Mouse (Mus musculus): ENCODE data around the gene Plxnc1.

Gene Plxnc1

GRCm38 (mm10) chr10:94915746-94916145, 28.9 kb downstream of the Plxnc1 start:
- Histone ChIP-seq H3K9me3 (ENCODE audit: low read length) (no peaks in the 10 kb centered on the region), H3K27me3 (ENCODE audit: insufficient read depth, low read length) (peaks cover 7% of the 10 kb centered on the region; the same call in 1 of the 2 replicates), H3K4me1 (replicated peaks; ENCODE audit: low read depth, low read length) (no peaks in the 10 kb centered on the region), H3K4me3 (replicated peaks; ENCODE audit: low read length) (no peak overlapping the region), H3K36me3 (ENCODE audit: insufficient read depth, low read length) (no peaks in the 10 kb centered on the region)
- TF ChIP-seq NANOG (IDR thresholded peaks at IDR 0.05; ENCODE audit: borderline replicate concordance, low read length) (no peak), CTCF (conservative IDR thresholded peaks at IDR 0.05; ENCODE audit: low read length) (no peak)

GRCm38 (mm10) chr10:94914081-94914480, 30.6 kb downstream of the Plxnc1 start:
- Histone ChIP-seq H3K4me3 (replicated peaks; ENCODE audit: low read length) (no peak overlapping the region), H3K36me3 (ENCODE audit: insufficient read depth, low read length) (no peaks in the 10 kb centered on the region), H3K9me3 (ENCODE audit: low read length) (no peaks in the 10 kb centered on the region), H3K27me3 (ENCODE audit: insufficient read depth, low read length) (0 out of 2 replicates have a peak, but pooled peaks cover 7% of the 10 kb centered on the region), H3K4me1 (replicated peaks; ENCODE audit: low read depth, low read length) (no peaks in the 10 kb centered on the region)
- no peak for TF ChIP-seq NANOG (IDR thresholded peaks at IDR 0.05; ENCODE audit: borderline replicate concordance, low read length)
- no peak for TF ChIP-seq CTCF (conservative IDR thresholded peaks at IDR 0.05; ENCODE audit: low read length)
- no peak for TF ChIP-seq POU5F1 (IDR thresholded peaks at IDR 0.05; ENCODE audit: borderline replicate concordance, low read length)

GRCm38 (mm10) chr10:94913336-94913739, 31.3 kb downstream of the Plxnc1 start:
- Histone ChIP-seq H3K4me1 (replicated peaks; ENCODE audit: low read depth, low read length) (no peaks in the 10 kb centered on the region), H3K27me3 (ENCODE audit: insufficient read depth, low read length) (0 out of 2 replicates have a peak, but pooled peaks cover 7% of the 10 kb centered on the region), H3K4me3 (replicated peaks; ENCODE audit: low read length) (no peak overlapping the region), H3K9me3 (ENCODE audit: low read length) (no peaks in the 10 kb centered on the region), H3K36me3 (ENCODE audit: insufficient read depth, low read length) (no peaks in the 10 kb centered on the region)
- TF ChIP-seq NANOG (IDR thresholded peaks at IDR 0.05; ENCODE audit: borderline replicate concordance, low read length) (no peak), POU5F1 (IDR thresholded peaks at IDR 0.05; ENCODE audit: borderline replicate concordance, low read length) (no peak), CTCF (conservative IDR thresholded peaks at IDR 0.05; ENCODE audit: low read length) (no peak)

- no peaks in the 10 kb centered on the region for H3K27me3 ChIP-seq (ENCODE audit: insufficient read depth, low read length)
- H3K4me3 ChIP-seq (replicated peaks; ENCODE audit: low read length): no peak overlapping the region
- H3K9me3 ChIP-seq (ENCODE audit: low read length): no peaks in the 10 kb centered on the region
- H3K36me3 ChIP-seq (ENCODE audit: insufficient read depth, low read length): no peaks in the 10 kb centered on the region
- H3K4me1 ChIP-seq (replicated peaks; ENCODE audit: low read depth, low read length): no peaks in the 10 kb centered on the region
- TF ChIP-seq POU5F1 (IDR thresholded peaks at IDR 0.05; ENCODE audit: borderline replicate concordance, low read length) (no peak), NANOG (IDR thresholded peaks at IDR 0.05; ENCODE audit: borderline replicate concordance, low read length) (no peak), CTCF (conservative IDR thresholded peaks at IDR 0.05; ENCODE audit: low read length) (no peak)
Measured at GRCm38 (mm10) chr10:94912551-94912950, 32.1 kb downstream of the Plxnc1 start.

GRCm38 (mm10) chr10:94911102-94911501, 33.5 kb downstream of the Plxnc1 start:
- H3K4me3 ChIP-seq (replicated peaks; ENCODE audit: low read length): no peak overlapping the region
- peaks cover 3% of the 10 kb centered on the region; the same call in 1 of the 2 replicates for H3K27me3 ChIP-seq (ENCODE audit: insufficient read depth, low read length)
- H3K36me3 ChIP-seq (ENCODE audit: insufficient read depth, low read length): no peaks in the 10 kb centered on the region
- H3K4me1 ChIP-seq (replicated peaks; ENCODE audit: low read depth, low read length): 0 out of 2 replicates have a peak, but pooled peaks cover 4% of the 10 kb centered on the region
- no peaks in the 10 kb centered on the region for H3K9me3 ChIP-seq (ENCODE audit: low read length)
- TF ChIP-seq CTCF (conservative IDR thresholded peaks at IDR 0.05; ENCODE audit: low read length): no peak
- no peak for TF ChIP-seq NANOG (IDR thresholded peaks at IDR 0.05; ENCODE audit: borderline replicate concordance, low read length)
- TF ChIP-seq POU5F1 (IDR thresholded peaks at IDR 0.05; ENCODE audit: borderline replicate concordance, low read length): no peak

GRCm38 (mm10) chr10:94910570-94910969, 34.1 kb downstream of the Plxnc1 start:
- 0 out of 2 replicates have a peak, but pooled peaks cover 9% of the 10 kb centered on the region for H3K4me1 ChIP-seq (replicated peaks; ENCODE audit: low read depth, low read length)
- TF ChIP-seq POU5F1 (IDR thresholded peaks at IDR 0.05; ENCODE audit: borderline replicate concordance, low read length) (no peak), NANOG (IDR thresholded peaks at IDR 0.05; ENCODE audit: borderline replicate concordance, low read length) (no peak), CTCF (conservative IDR thresholded peaks at IDR 0.05; ENCODE audit: low read length) (no peak)
- H3K27me3 ChIP-seq (ENCODE audit: insufficient read depth, low read length): peaks cover 4% of the 10 kb centered on the region; the same call in 1 of the 2 replicates
- no peaks in the 10 kb centered on the region for H3K9me3 ChIP-seq (ENCODE audit: low read length)
- H3K4me3 ChIP-seq (replicated peaks; ENCODE audit: low read length): no peak overlapping the region
- no peaks in the 10 kb centered on the region for H3K36me3 ChIP-seq (ENCODE audit: insufficient read depth, low read length)

- Histone ChIP-seq H3K27me3 (ENCODE audit: insufficient read depth, low read length) (peaks cover 5% of the 10 kb centered on the region; the same call in 1 of the 2 replicates), H3K4me3 (replicated peaks; ENCODE audit: low read length) (no peak overlapping the region), H3K4me1 (replicated peaks; ENCODE audit: low read depth, low read length) (0 out of 2 replicates have a peak, but pooled peaks cover 10% of the 10 kb centered on the region), H3K9me3 (ENCODE audit: low read length) (no peaks in the 10 kb centered on the region), H3K36me3 (ENCODE audit: insufficient read depth, low read length) (no peaks in the 10 kb centered on the region)
- TF ChIP-seq NANOG (IDR thresholded peaks at IDR 0.05; ENCODE audit: borderline replicate concordance, low read length) (no peak), POU5F1 (IDR thresholded peaks at IDR 0.05; ENCODE audit: borderline replicate concordance, low read length) (no peak), CTCF (conservative IDR thresholded peaks at IDR 0.05; ENCODE audit: low read length) (no peak)
Measured at GRCm38 (mm10) chr10:94909789-94910188, 34.8 kb downstream of the Plxnc1 start.

GRCm38 (mm10) chr10:94908976-94909717, 35.5 kb downstream of the Plxnc1 start:
- Histone ChIP-seq H3K9me3 (ENCODE audit: low read length) (no peaks in the 10 kb centered on the region), H3K27me3 (ENCODE audit: insufficient read depth, low read length) (peaks cover 7% of the 10 kb centered on the region; the same call in 1 of the 2 replicates), H3K36me3 (ENCODE audit: insufficient read depth, low read length) (no peaks in the 10 kb centered on the region), H3K4me3 (replicated peaks; ENCODE audit: low read length) (no peak overlapping the region), H3K4me1 (replicated peaks; ENCODE audit: low read depth, low read length) (0 out of 2 replicates have a peak, but pooled peaks cover 10% of the 10 kb centered on the region)
- no peak for TF ChIP-seq CTCF (conservative IDR thresholded peaks at IDR 0.05; ENCODE audit: low read length)
- no peak for TF ChIP-seq NANOG (IDR thresholded peaks at IDR 0.05; ENCODE audit: borderline replicate concordance, low read length)
- no peak for TF ChIP-seq POU5F1 (IDR thresholded peaks at IDR 0.05; ENCODE audit: borderline replicate concordance, low read length)

Measured in E14TG2a.4 (cell line).